In genomic region chr5:148990891-148991311, GRCm38 (mm10) we compare ENCODE assay signal across 10 mouse cellular contexts. TPM values are rescaled to one million over a fixed set of nuclear protein-coding genes. Genes with fewer than 3 reads are reported as not detected.
A peak's percentile ranks its signal among the peaks of the same experiment; 100 is the strongest.
DNase-seq lines count a peak whose midpoint lies in the region; TF ChIP-seq lines count a peak whose summit lies in the region.
"Had no signal": no experiment of that assay in that cellular context is flagged by ENCODE, and none has a peak within 500 bp of the region (broad histone marks: within the 10 kb centered on the region; RNA-seq: fewer than 3 reads in every experiment).

No protein-coding gene starts in this region.

- H3K4me3 ChIP-seq in testis, adult 2 months (ENCODE audit: control insufficient read depth, low read depth, low read length): no peak overlapping the region
- H3K4me3 ChIP-seq in hindbrain, embryonic 10.5 days: no peak overlapping the region
- H3K4me3 ChIP-seq: midbrain, embryonic 10.5 days; neural tube, embryonic 15.5 days had no signal

- peaks cover 34% of the 10 kb centered on the region for H3K9me3 ChIP-seq in hindbrain, embryonic 10.5 days

- H3K27ac ChIP-seq in testis, adult 2 months (ENCODE audit: control insufficient read depth, insufficient read depth, low read depth, low read length): peak overlapping the region; percentile 76
- no peak overlapping the region for H3K27ac ChIP-seq in hindbrain, embryonic 10.5 days
- H3K27ac ChIP-seq: midbrain, embryonic 10.5 days; neural tube, embryonic 15.5 days had no signal

- peak; percentile 81 to 93 for DNase-seq in adrenal gland, adult (ENCODE audit: inconsistent age in 2 of 2, low spot score in 1 of 2)
- no peak for DNase-seq in adrenal gland, postnatal 4 days (ENCODE audit: low spot score in 2 of 2)
- no peak for DNase-seq in testis, postnatal 14 days (ENCODE audit: low spot score)
- DNase-seq in kidney, postnatal 25 days: peak; percentile 70 to 83
- peak; percentile 68 for DNase-seq in yolk sac, embryonic 10.5 days (ENCODE audit: low spot score)
- no peak for DNase-seq in hindbrain, embryonic 10.5 days (ENCODE audit: low spot score)
- no peak for DNase-seq in gastrocnemius, postnatal 36 days

- TF ChIP-seq CTCF in testis, adult 2 months (IDR thresholded peaks at IDR 0.05; ENCODE audit: control insufficient read depth, insufficient read depth, insufficient replicate concordance, low read depth, low read length): no peak

- no peaks in the 10 kb centered on the region for H3K36me3 ChIP-seq in testis, adult 2 months (ENCODE audit: control insufficient read depth, insufficient read depth, low read length)
- H3K36me3 ChIP-seq in hindbrain, embryonic 10.5 days: peaks cover 34% of the 10 kb centered on the region
- H3K36me3 ChIP-seq: neural tube, embryonic 15.5 days had no signal

- no peaks in the 10 kb centered on the region for H3K27me3 ChIP-seq in testis, adult 2 months (ENCODE audit: control insufficient read depth, insufficient read depth, low read length)
- no peaks in the 10 kb centered on the region for H3K27me3 ChIP-seq in hindbrain, embryonic 10.5 days (ENCODE audit: insufficient read depth, poor library complexity, severe bottlenecking)
- H3K27me3 ChIP-seq: neural tube, embryonic 15.5 days had no signal

- H3K4me1 ChIP-seq in testis, adult 2 months (ENCODE audit: control insufficient read depth, insufficient read depth, low read length): peaks cover 11% of the 10 kb centered on the region; the same call in 1 of the 2 replicates
- peaks cover 22% of the 10 kb centered on the region for H3K4me1 ChIP-seq in hindbrain, embryonic 10.5 days (replicated peaks)

- intact Hi-C loops in gastrocnemius, postnatal 36 days (cut with DNase I): no loop called here

- WGBS in hindbrain, embryonic 10.5 days: 80% methylated on average over 12 of the region's 12 CpGs

- TF ChIP-seq POLR2A in testis, adult 2 months (IDR thresholded peaks at IDR 0.05; ENCODE audit: control insufficient read depth, low read depth, low read length): no peak

RNA-seq across cellular contexts. Expression of gene Gm42791, which starts 4.0 kb away (rescaled TPM):
- 1 to 10 TPM; 4.3 to 6.5 TPM for total RNA-seq in adrenal gland, postnatal 4 days (2021)
- polyA plus RNA-seq in testis, adult 2 months (2012; rRNA removed): not detected in 2 replicates
- polyA plus RNA-seq in hindbrain, embryonic 10.5 days (2016; fragmentation: Nextera tagmentation; extraction: Ambion mirVana): 1.6 and 3.8 TPM in 2 replicates
- total RNA-seq in gastrocnemius, postnatal 36 days (2021): 1 to 10 TPM; 1.4 to 2.5 TPM

Comparison
In these comparisons a context has a peak if more than half of its experiments do, and no peak if none do; other contexts are left out.
1. DNase-seq: peak in adrenal gland, adult (2 of 2), kidney, postnatal 25 days (2 of 2) and yolk sac, embryonic 10.5 days (single experiment); none in adrenal gland, postnatal 4 days (0 of 2), testis, postnatal 14 days (single experiment), hindbrain, embryonic 10.5 days (single experiment) and gastrocnemius, postnatal 36 days (0 of 2).